Comparison of ENCODE assay signal across 9 mouse cellular contexts in genomic region chr9:87144532-87144931, GRCm38 (mm10). TPM values are rescaled to one million over a fixed set of nuclear protein-coding genes. Genes with fewer than 3 reads are reported as not detected.
A peak's percentile ranks its signal among the peaks of the same experiment; 100 is the strongest.
DNase-seq lines count a peak whose midpoint lies in the region; ATAC-seq and TF ChIP-seq lines count a peak whose summit lies in the region.
"Had no signal": no experiment of that assay in that cellular context is flagged by ENCODE, and none has a peak within 500 bp of the region (broad histone marks: within the 10 kb centered on the region; RNA-seq: fewer than 3 reads in every experiment).

No protein-coding gene starts in this region.

- no peak for TF ChIP-seq EP300 in ES-Bruce4 (IDR thresholded peaks at IDR 0.05; ENCODE audit: insufficient read depth, low read depth, low read length)

- no peak for TF ChIP-seq CTCF in ES-Bruce4 (IDR thresholded peaks at IDR 0.05; ENCODE audit: low read depth, low read length)

- H3K27me3 ChIP-seq in kidney, embryonic 15.5 days = peaks cover 36% of the 10 kb centered on the region
- H3K27me3 ChIP-seq in ES-Bruce4 (ENCODE audit: control insufficient read depth, insufficient read depth, low read length, poor library complexity, severe bottlenecking) = peaks cover 4% of the 10 kb centered on the region; the same call in 1 of the 2 replicates
- peaks cover 43% of the 10 kb centered on the region for H3K27me3 ChIP-seq in hindbrain, embryonic 10.5 days (ENCODE audit: insufficient read depth, poor library complexity, severe bottlenecking)
- peaks cover 40% of the 10 kb centered on the region for H3K27me3 ChIP-seq in midbrain, embryonic 10.5 days (ENCODE audit: low read depth, poor library complexity, severe bottlenecking)

- H3K4me3 ChIP-seq in kidney, embryonic 15.5 days (replicated peaks) = peak overlapping the region; percentile 33
- H3K4me3 ChIP-seq in ES-Bruce4 (ENCODE audit: low read depth, low read length) = peak overlapping the region; percentile 38
- H3K4me3 ChIP-seq in hindbrain, embryonic 10.5 days = peak overlapping the region; percentile 52
- peak overlapping the region; percentile 54 for H3K4me3 ChIP-seq in midbrain, embryonic 10.5 days

- H3K27ac ChIP-seq in kidney, embryonic 15.5 days = no peak overlapping the region
- H3K27ac ChIP-seq in ES-Bruce4 (ENCODE audit: insufficient read depth, low read length) = no peak overlapping the region
- no peak overlapping the region for H3K27ac ChIP-seq in hindbrain, embryonic 10.5 days
- H3K27ac ChIP-seq in midbrain, embryonic 10.5 days (replicated peaks) = no peak overlapping the region

- no peaks in the 10 kb centered on the region for H3K9me3 ChIP-seq in kidney, embryonic 15.5 days (replicated peaks)
- no peaks in the 10 kb centered on the region for H3K9me3 ChIP-seq in ES-Bruce4 (replicated peaks; ENCODE audit: control insufficient read depth, insufficient read depth, low read length, poor library complexity, severe bottlenecking)
- no peaks in the 10 kb centered on the region for H3K9me3 ChIP-seq in hindbrain, embryonic 10.5 days
- no peaks in the 10 kb centered on the region for H3K9me3 ChIP-seq in midbrain, embryonic 10.5 days (replicated peaks)

- H3K4me2 ChIP-seq in kidney, embryonic 15.5 days = peak overlapping the region; percentile 65

- no peak for DNase-seq in kidney, postnatal 14 days
- peak; percentile 29 to 43 for DNase-seq in cerebellum, postnatal 25 days
- no peak for DNase-seq in hindbrain, embryonic 10.5 days (ENCODE audit: low spot score)
- no peak for DNase-seq in midbrain, embryonic 10.5 days (ENCODE audit: low spot score)
- no peak for DNase-seq in embryo, embryonic 10.5 days (ENCODE audit: low spot score)
- DNase-seq in natural killer cell, adult 2 months (ENCODE audit: low spot score in 2 of 2) = no peak

- peak; percentile 38 for ATAC-seq in kidney, embryonic 15.5 days (replicated peaks; ENCODE audit: low FRiP score)

- no peak overlapping the region for H3K9ac ChIP-seq in kidney, embryonic 15.5 days
- H3K9ac ChIP-seq in ES-Bruce4 (ENCODE audit: low read depth, poor library complexity, severe bottlenecking) = no peak overlapping the region

- TF ChIP-seq POLR2A in ES-Bruce4 (IDR thresholded peaks at IDR 0.05; ENCODE audit: insufficient read depth, low read length) = no peak

- peaks cover 16% of the 10 kb centered on the region for H3K4me1 ChIP-seq in kidney, embryonic 15.5 days
- no peaks in the 10 kb centered on the region for H3K4me1 ChIP-seq in ES-Bruce4 (ENCODE audit: control insufficient read depth, insufficient read depth, low read length)
- H3K4me1 ChIP-seq in hindbrain, embryonic 10.5 days (replicated peaks) = peaks cover 19% of the 10 kb centered on the region
- peaks cover 19% of the 10 kb centered on the region for H3K4me1 ChIP-seq in midbrain, embryonic 10.5 days

- H3K36me3 ChIP-seq in kidney, embryonic 15.5 days = no peaks in the 10 kb centered on the region
- H3K36me3 ChIP-seq in ES-Bruce4 (ENCODE audit: control insufficient read depth, insufficient read depth, low read length, poor library complexity, severe bottlenecking) = no peaks in the 10 kb centered on the region
- no peaks in the 10 kb centered on the region for H3K36me3 ChIP-seq in hindbrain, embryonic 10.5 days
- no peaks in the 10 kb centered on the region for H3K36me3 ChIP-seq in midbrain, embryonic 10.5 days

- under 1% methylated on average over 19 of the region's 19 CpGs for WGBS in kidney, embryonic 15.5 days
- WGBS in hindbrain, embryonic 10.5 days = under 1% methylated on average over 19 of the region's 19 CpGs
- 2% methylated on average over 19 of the region's 19 CpGs for WGBS in midbrain, embryonic 10.5 days

RNA-seq across cellular contexts. Expression of gene Mrap2, which starts 0.4 kb away (rescaled TPM):
- polyA plus RNA-seq in kidney, embryonic 15.5 days (2015; fragmentation: Nextera tagmentation; extraction: Ambion mirVana) = 0.10 and 0.23 TPM in 2 replicates
- not detected in 2 replicates for polyA plus RNA-seq in ES-Bruce4 (2011; ENCODE audit: insufficient read depth, insufficient read length, low read depth, missing spikeins)
- polyA plus RNA-seq in hindbrain, embryonic 10.5 days (2016; fragmentation: Nextera tagmentation; extraction: Ambion mirVana) = not detected in 2 replicates
- 0.09 TPM in 1 of 2 replicates, not detected in the other for polyA plus RNA-seq in midbrain, embryonic 10.5 days (2016; fragmentation: Nextera tagmentation; extraction: Ambion mirVana)
- polyA plus RNA-seq: spleen, adult 2 months had no signal

Comparison
In these comparisons a context has a peak if more than half of its experiments do, and no peak if none do; other contexts are left out.
1. DNase-seq: peak in cerebellum, postnatal 25 days (2 of 2); none in kidney, postnatal 14 days (single experiment), hindbrain, embryonic 10.5 days (single experiment), midbrain, embryonic 10.5 days (single experiment), embryo, embryonic 10.5 days (single experiment) and natural killer cell, adult 2 months (0 of 2).
2. Peak in every context shown above with its lines, with median percentiles within 50 percentile points of each other: H3K4me3 ChIP-seq.